Mouse (Mus musculus): ENCODE data around the gene Gpr88.

DNA sequence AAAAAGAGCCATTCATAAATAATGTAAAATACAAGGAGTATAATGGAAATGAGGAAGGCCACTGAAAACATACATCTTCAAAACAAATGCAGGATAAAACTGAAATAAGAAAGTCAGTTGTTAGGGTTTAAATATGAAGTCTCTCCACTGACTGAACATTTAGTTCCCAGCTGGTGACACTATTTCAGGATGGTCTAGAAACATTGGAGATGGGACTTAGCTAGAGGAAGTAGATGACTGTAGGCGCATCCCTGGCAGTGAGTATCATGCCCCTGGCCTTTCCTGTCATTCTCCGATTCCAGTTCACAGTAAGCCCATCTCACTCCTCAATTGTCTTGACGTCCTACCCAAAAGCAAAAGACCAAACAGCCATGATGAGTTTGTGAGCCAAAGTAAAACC, 19.8 kb downstream of the Gpr88 start:
- TF ChIP-seq GATA1 (IDR thresholded peaks at IDR 0.05; ENCODE audit: low read length) = no peak
- no peak for TF ChIP-seq TAL1 (IDR thresholded peaks at IDR 0.05; ENCODE audit: low read length)
